Comparison of ENCODE assay signal across 8 mouse cellular contexts in genomic region chr19:45012636-45013035, GRCm38 (mm10). TPM values are rescaled to one million over a fixed set of nuclear protein-coding genes. Genes with fewer than 3 reads are reported as not detected.
DNase-seq lines count a peak whose midpoint lies in the region; ATAC-seq lines count a peak whose summit lies in the region.

No protein-coding gene starts in this region.

- H3K27ac ChIP-seq in hindbrain, embryonic 12.5 days = peak overlapping the region; percentile 64

- intact Hi-C loops in heart, postnatal 14 days (cut with DNase I) = loop anchor here (1.0 kb wide), 1 partner anchor 19 kb away; no protein-coding TSS in a partner anchor

- 46% methylated on average over 6 of the region's 6 CpGs for WGBS in hindbrain, embryonic 12.5 days

- no peaks in the 10 kb centered on the region for H3K9me3 ChIP-seq in hindbrain, embryonic 12.5 days (replicated peaks)

- no peak overlapping the region for H3K4me2 ChIP-seq in hindbrain, embryonic 12.5 days (replicated peaks)

- DNase-seq in heart, adult 11 months = peak; percentile 89
- no peak for DNase-seq in heart, postnatal 14 days
- DNase-seq in adipocyte (ENCODE audit: low spot score) = peak; percentile 82
- DNase-seq in lung, postnatal 14 days = peak; percentile 42
- no peak for DNase-seq in layer of hippocampus, postnatal 14 days (ENCODE audit: low spot score in 2 of 2)
- DNase-seq in cerebellum, adult 9-11 months = no peak
- no peak for DNase-seq in testis, postnatal 14 days (ENCODE audit: low spot score)

- H3K4me3 ChIP-seq in hindbrain, embryonic 12.5 days = no peak overlapping the region

- H3K27me3 ChIP-seq in hindbrain, embryonic 12.5 days = peaks cover 4% of the 10 kb centered on the region; the same call in 1 of the 2 replicates

- no peak for ATAC-seq in hindbrain, embryonic 12.5 days (ENCODE audit: low FRiP score)

- peaks cover 39% of the 10 kb centered on the region for H3K4me1 ChIP-seq in hindbrain, embryonic 12.5 days

- peaks cover 28% of the 10 kb centered on the region for H3K36me3 ChIP-seq in hindbrain, embryonic 12.5 days

- no peak overlapping the region for H3K9ac ChIP-seq in hindbrain, embryonic 12.5 days

RNA-seq across cellular contexts. Expression of gene Lzts2, which starts 1.6 kb away (rescaled TPM):
- total RNA-seq in heart, postnatal 14 days (2021) = 10 to 100 TPM; 66.4 to 72.4 TPM
- 71.0 and 72.1 TPM in 2 replicates for polyA plus RNA-seq in hindbrain, embryonic 12.5 days (2016; fragmentation: Nextera tagmentation; extraction: Ambion mirVana)
- total RNA-seq in layer of hippocampus, postnatal 14 days (2021) = 10 to 100 TPM; 24.0 to 24.6 TPM

RNA-seq across cellular contexts. Expression of gene Mrpl43, which starts 6.4 kb away (rescaled TPM):
- 10 to 100 TPM; 50.3 to 53.9 TPM for total RNA-seq in heart, postnatal 14 days (2021)
- 79.4 and 81.6 TPM in 2 replicates for polyA plus RNA-seq in hindbrain, embryonic 12.5 days (2016; fragmentation: Nextera tagmentation; extraction: Ambion mirVana)
- total RNA-seq in layer of hippocampus, postnatal 14 days (2021) = 10 to 100 TPM; 46.2 to 47.5 TPM

RNA-seq across cellular contexts. Expression of gene Twnk, which starts 7.2 kb away (rescaled TPM):
- 10 to 100 TPM; 21.5 to 22.0 TPM for total RNA-seq in heart, postnatal 14 days (2021)
- polyA plus RNA-seq in hindbrain, embryonic 12.5 days (2016; fragmentation: Nextera tagmentation; extraction: Ambion mirVana) = 19.7 and 21.7 TPM in 2 replicates
- total RNA-seq in layer of hippocampus, postnatal 14 days (2021) = 10 to 100 TPM; 14.7 to 15.2 TPM

RNA-seq across cellular contexts. Expression of gene Sema4g, which starts 23.7 kb away (rescaled TPM):
- under 1 TPM; 0.56 to 0.72 TPM for total RNA-seq in heart, postnatal 14 days (2021)
- 10.6 and 11.4 TPM in 2 replicates for polyA plus RNA-seq in hindbrain, embryonic 12.5 days (2016; fragmentation: Nextera tagmentation; extraction: Ambion mirVana)
- 10 to 100 TPM; 40.1 to 46.0 TPM for total RNA-seq in layer of hippocampus, postnatal 14 days (2021)

RNA-seq across cellular contexts. Expression of gene Pdzd7, which starts 32.9 kb away (rescaled TPM):
- under 1 TPM in 1 of 2 experiments, not detected in 1; 0.19 TPM for total RNA-seq in heart, postnatal 14 days (2021)
- 0.72 and 0.81 TPM in 2 replicates for polyA plus RNA-seq in hindbrain, embryonic 12.5 days (2016; fragmentation: Nextera tagmentation; extraction: Ambion mirVana)
- 1 to 10 TPM; 2.1 to 2.3 TPM for total RNA-seq in layer of hippocampus, postnatal 14 days (2021)

Comparison
In these comparisons a context has a peak if more than half of its experiments do, and no peak if none do; other contexts are left out.
1. DNase-seq: peak in heart, adult 11 months (single experiment), adipocyte (single experiment) and lung, postnatal 14 days (single experiment); none in heart, postnatal 14 days (0 of 2), layer of hippocampus, postnatal 14 days (0 of 2), cerebellum, adult 9-11 months (single experiment) and testis, postnatal 14 days (single experiment).